Mouse (Mus musculus): ENCODE measurements around the gene Ccdc27. TPM values are rescaled to one million over a fixed set of nuclear protein-coding genes. Genes with fewer than 3 reads are reported as not detected.

Gene Ccdc27
- polyA plus RNA-seq, 1 experiment from 2014 or later = 0.15 TPM

DNA sequence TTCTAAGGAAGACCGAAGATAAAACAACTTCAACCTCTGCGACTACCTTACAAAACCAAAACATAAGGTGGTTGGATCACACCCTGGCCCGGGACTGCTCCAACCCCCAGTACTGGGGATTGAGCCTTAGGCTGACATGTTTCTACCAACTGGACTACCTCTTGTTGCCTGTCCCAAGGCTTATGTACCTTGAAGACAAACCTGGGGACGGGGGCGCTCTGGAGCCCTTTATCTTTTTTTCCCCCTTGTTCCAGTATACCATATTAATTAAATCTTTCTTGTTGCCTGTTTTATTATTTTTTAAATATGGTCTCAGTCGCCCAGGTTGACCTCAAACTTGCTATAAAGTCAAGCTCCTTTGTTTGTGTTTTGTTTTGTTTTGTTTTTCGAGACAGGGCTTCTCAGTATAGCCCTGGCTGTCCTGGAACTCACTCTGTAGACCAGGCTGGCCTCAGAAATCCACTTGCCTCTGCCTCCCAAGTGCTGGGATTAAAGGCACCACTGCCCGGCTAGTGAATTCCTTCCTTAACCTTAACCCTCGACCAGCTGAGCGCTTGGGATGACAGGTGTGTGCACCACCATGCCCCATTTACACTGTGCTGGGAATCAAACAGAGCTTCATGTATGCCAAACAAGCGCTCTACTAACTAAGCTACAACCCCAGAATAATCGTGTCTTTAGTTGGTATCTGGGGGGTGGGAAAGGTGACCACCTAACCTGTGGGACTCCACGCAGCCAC is 31.4 kb downstream of the Ccdc27 start:
- Histone ChIP-seq H3K4me2 (replicated peaks) (peak overlapping the region; percentile 97), H3K36me3 (peaks cover 35% of the 10 kb centered on the region), H3K4me1 (peaks cover 26% of the 10 kb centered on the region), H3K27ac (replicated peaks) (no peak overlapping the region; the same call in 1 of the 2 replicates), H3K9ac (peak overlapping the region; percentile 96), H3K4me3 (replicated peaks) (peak overlapping the region; percentile 99), H3K27me3 (no peaks in the 10 kb centered on the region), H3K9me3 (replicated peaks) (no peaks in the 10 kb centered on the region)
- peak; percentile 8 for ATAC-seq (ENCODE audit: insufficient number of reproducible peaks, low FRiP score, low TSS enrichment, low read depth)
- WGBS = 26% methylated on average over 13 of the region's 13 CpGs

DNA sequence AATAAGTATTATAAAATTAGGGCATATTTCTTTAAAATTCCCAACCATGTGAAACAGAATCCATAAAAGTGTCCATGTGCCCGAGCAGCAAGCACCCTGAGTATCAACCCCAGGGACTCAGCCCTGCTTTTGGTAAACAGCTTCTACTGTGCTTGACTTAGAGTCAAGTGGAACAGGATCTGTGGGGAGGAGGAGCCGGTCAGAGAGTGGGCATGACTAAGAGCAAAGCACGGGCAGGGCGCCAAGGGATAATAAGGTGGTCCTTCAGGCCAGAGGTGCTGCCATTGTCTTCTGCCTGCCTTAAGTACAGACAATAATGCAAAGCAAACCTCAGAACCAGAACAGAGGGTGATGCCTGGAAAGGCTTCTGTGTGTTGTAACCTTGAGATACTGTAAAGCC is 34.7 kb downstream of the Ccdc27 start:
- H3K9ac ChIP-seq = no peak overlapping the region
- no peak for ATAC-seq (ENCODE audit: insufficient number of reproducible peaks, low FRiP score, low TSS enrichment, low read depth)
- no peaks in the 10 kb centered on the region for H3K9me3 ChIP-seq (replicated peaks)
- no peak overlapping the region for H3K4me3 ChIP-seq (replicated peaks)
- 74% methylated on average over 4 of the region's 4 CpGs for WGBS
- no peaks in the 10 kb centered on the region for H3K27me3 ChIP-seq
- peaks cover 11% of the 10 kb centered on the region for H3K4me1 ChIP-seq
- H3K4me2 ChIP-seq (replicated peaks) = no peak overlapping the region
- no peak overlapping the region for H3K27ac ChIP-seq (replicated peaks)
- H3K36me3 ChIP-seq = peaks cover 44% of the 10 kb centered on the region

DNA sequence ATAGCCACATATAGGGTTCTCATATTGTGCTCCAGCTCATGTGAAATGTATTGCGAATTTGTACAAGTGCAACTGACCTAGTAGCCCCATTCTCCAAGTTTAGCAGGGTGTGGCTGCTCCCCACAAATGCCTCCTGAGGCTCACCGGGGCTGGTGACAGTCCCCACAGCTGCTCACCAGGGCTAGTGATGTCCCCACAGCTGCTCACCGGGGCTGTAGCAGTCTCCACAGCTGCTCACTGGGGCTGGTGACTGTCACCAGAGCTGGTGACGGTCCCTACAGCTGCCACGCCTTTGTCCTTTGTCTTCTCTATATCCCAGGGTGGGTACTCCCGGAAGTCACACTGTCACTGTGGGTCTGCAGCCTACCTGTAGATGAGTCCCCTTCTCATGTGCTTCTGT is 36.2 kb downstream of the Ccdc27 start:
- Histone ChIP-seq H3K4me3 (replicated peaks) (no peak overlapping the region), H3K4me2 (replicated peaks) (no peak overlapping the region), H3K27ac (replicated peaks) (no peak overlapping the region), H3K27me3 (no peaks in the 10 kb centered on the region), H3K4me1 (peaks cover 5% of the 10 kb centered on the region; the same call in 1 of the 2 replicates), H3K9me3 (replicated peaks) (no peaks in the 10 kb centered on the region), H3K9ac (no peak overlapping the region), H3K36me3 (peaks cover 54% of the 10 kb centered on the region)
- ATAC-seq (ENCODE audit: insufficient number of reproducible peaks, low FRiP score, low TSS enrichment, low read depth) = no peak
- WGBS = 85% methylated on average over 6 of the region's 6 CpGs

DNA sequence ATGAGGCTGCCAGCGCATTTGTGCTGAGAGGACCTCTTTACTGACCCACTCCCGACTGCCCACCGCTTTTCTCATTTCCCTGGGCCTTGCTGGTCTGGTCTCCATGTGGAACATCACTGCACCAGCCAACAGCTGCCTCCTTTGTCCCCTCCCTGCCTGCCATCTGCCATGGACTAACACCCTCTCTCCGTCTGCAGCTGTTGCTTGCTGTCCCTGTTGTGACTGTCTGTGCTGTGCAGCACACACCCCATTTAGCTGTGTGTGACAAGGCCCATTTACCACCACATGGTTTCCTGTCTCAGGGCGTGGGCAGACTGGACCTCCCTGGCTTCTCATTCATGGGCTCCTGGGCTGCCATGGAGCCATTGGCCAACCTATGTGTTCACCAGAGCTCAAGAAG is 37.0 kb downstream of the Ccdc27 start:
- 86% methylated on average over 5 of the region's 5 CpGs for WGBS
- Histone ChIP-seq H3K4me2 (replicated peaks) (no peak overlapping the region), H3K9ac (no peak overlapping the region), H3K27ac (replicated peaks) (no peak overlapping the region), H3K27me3 (no peaks in the 10 kb centered on the region), H3K4me3 (replicated peaks) (no peak overlapping the region), H3K36me3 (peaks cover 54% of the 10 kb centered on the region), H3K4me1 (no peaks in the 10 kb centered on the region), H3K9me3 (replicated peaks) (no peaks in the 10 kb centered on the region)
- peak; percentile 56; the same call in 1 of the 2 replicates for ATAC-seq (ENCODE audit: insufficient number of reproducible peaks, low FRiP score, low TSS enrichment, low read depth)

DNA sequence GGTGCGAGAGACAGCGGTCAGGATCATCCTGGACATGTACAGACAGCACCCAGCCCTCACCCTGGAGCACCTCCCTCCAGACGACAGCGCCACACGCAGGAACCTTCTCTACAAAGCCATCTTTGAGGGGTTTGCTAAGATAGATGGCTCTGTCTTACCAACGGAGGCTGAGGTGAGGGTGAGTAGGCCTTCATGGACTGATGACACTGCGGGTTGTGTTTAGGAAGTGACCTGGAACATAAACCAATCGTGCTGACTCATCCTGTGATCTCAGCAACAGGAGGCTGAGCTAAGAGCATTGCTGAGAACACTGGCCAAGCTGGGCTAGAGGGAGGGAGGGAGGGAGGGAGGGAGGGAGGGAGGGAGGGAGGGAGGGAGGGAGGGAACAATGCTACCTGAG is 49.0 kb downstream of the Ccdc27 start:
- Histone ChIP-seq H3K4me2 (replicated peaks) (no peak overlapping the region), H3K27me3 (no peaks in the 10 kb centered on the region), H3K4me1 (no peaks in the 10 kb centered on the region), H3K27ac (replicated peaks) (no peak overlapping the region), H3K9me3 (replicated peaks) (no peaks in the 10 kb centered on the region), H3K9ac (no peak overlapping the region), H3K4me3 (replicated peaks) (no peak overlapping the region), H3K36me3 (peaks cover 89% of the 10 kb centered on the region)
- 83% methylated on average over 8 of the region's 8 CpGs for WGBS
- ATAC-seq (ENCODE audit: insufficient number of reproducible peaks, low FRiP score, low TSS enrichment, low read depth) = no peak

DNA sequence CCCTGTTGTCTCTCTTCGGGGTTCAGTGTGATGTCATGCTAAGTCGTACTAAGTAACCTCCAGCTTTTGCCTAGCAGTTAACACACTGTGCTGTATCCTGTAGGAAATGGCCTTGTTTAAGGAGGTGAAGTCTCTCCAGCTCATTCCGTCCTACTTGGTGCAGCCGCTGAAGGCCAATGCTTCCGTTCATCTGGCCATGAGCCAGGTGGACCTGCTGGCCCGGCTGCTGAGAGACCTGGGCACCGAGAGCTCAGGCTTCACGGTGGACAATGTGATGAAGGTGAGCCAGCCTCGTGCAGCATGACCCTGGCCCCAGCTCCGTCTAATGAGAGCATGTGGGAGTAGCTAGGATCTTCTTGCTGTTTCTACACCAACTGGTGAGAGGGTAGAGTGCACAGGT is 49.8 kb downstream of the Ccdc27 start:
- no peak overlapping the region for H3K9ac ChIP-seq
- H3K27ac ChIP-seq (replicated peaks) = no peak overlapping the region
- WGBS = 90% methylated on average over 10 of the region's 10 CpGs
- no peaks in the 10 kb centered on the region for H3K9me3 ChIP-seq (replicated peaks)
- peaks cover 90% of the 10 kb centered on the region for H3K36me3 ChIP-seq
- H3K27me3 ChIP-seq = no peaks in the 10 kb centered on the region
- H3K4me2 ChIP-seq (replicated peaks) = no peak overlapping the region
- H3K4me1 ChIP-seq = no peaks in the 10 kb centered on the region
- H3K4me3 ChIP-seq (replicated peaks) = no peak overlapping the region
- ATAC-seq (ENCODE audit: insufficient number of reproducible peaks, low FRiP score, low TSS enrichment, low read depth) = no peak

DNA sequence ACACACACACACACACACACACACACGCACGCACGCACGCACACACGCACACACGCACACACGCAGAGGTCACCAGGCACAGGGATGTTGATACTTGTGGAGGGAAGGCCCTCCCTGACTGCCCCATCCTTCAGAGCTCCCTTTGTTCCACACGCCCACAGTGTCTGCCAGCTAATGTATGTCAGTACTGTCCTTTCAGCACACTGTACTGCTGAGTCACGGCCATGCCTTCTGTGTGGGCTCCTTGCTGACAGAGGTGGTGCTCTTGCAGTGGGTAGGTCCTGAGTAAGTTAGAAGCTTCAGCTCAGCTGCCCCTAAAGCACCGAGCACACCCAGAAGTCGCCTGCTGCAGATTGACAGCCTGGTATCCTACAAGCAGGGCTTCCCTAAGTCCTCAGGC is 62.0 kb downstream of the Ccdc27 start:
- Histone ChIP-seq H3K4me1 (peaks cover 18% of the 10 kb centered on the region), H3K27me3 (no peaks in the 10 kb centered on the region), H3K9me3 (replicated peaks) (no peaks in the 10 kb centered on the region), H3K36me3 (peaks cover 67% of the 10 kb centered on the region), H3K9ac (no peak overlapping the region), H3K4me3 (replicated peaks) (no peak overlapping the region), H3K27ac (replicated peaks) (no peak overlapping the region), H3K4me2 (replicated peaks) (no peak overlapping the region)
- no peak for ATAC-seq (ENCODE audit: insufficient number of reproducible peaks, low FRiP score, low TSS enrichment, low read depth)
- WGBS = 93% methylated on average over 11 of the region's 11 CpGs

DNA sequence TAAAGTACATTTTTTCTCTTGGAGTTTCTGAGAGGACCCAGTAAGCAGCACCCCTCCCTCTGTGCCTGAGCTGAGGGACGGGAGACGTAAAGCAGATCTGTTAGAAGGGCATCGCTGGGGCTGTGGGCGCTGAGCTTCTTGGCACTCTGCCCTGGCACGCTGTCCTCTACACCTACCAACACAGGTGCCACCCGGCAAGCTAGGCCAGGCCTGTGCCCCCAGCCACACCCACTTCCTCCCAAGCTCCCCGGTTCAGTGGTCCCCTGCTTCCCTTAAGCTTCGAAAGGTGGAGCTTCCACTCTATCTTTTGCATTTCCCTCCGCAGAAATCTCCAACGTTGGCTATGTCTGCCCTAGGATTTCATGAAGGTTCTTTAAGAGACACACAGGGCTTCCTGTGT is 63.2 kb downstream of the Ccdc27 start:
- ATAC-seq (ENCODE audit: insufficient number of reproducible peaks, low FRiP score, low TSS enrichment, low read depth) = no peak
- no peak overlapping the region for H3K9ac ChIP-seq
- no peak overlapping the region for H3K4me3 ChIP-seq (replicated peaks)
- peaks cover 55% of the 10 kb centered on the region for H3K36me3 ChIP-seq
- no peak overlapping the region for H3K4me2 ChIP-seq (replicated peaks)
- H3K4me1 ChIP-seq = peaks cover 18% of the 10 kb centered on the region
- H3K27me3 ChIP-seq = no peaks in the 10 kb centered on the region
- H3K9me3 ChIP-seq (replicated peaks) = no peaks in the 10 kb centered on the region
- no peak overlapping the region for H3K27ac ChIP-seq (replicated peaks)
- WGBS = 91% methylated on average over 10 of the region's 10 CpGs

Other genes starting within 250 kb of the Ccdc27 start
- gene A430005L14Rik, start 85.4 kb downstream of the Ccdc27 start, polyA plus RNA-seq (2015; fragmentation: Nextera tagmentation; extraction: Ambion mirVana) = 74.7 and 79.0 TPM in 2 replicates
- gene Dffb, start 67.6 kb downstream of the Ccdc27 start, polyA plus RNA-seq (2015; fragmentation: Nextera tagmentation; extraction: Ambion mirVana) = 12.7 and 15.0 TPM in 2 replicates
- gene Cep104, start 67.5 kb downstream of the Ccdc27 start, polyA plus RNA-seq (2015; fragmentation: Nextera tagmentation; extraction: Ambion mirVana) = 14.9 and 16.1 TPM in 2 replicates
- gene Lrrc47, start 30.9 kb downstream of the Ccdc27 start, polyA plus RNA-seq (2015; fragmentation: Nextera tagmentation; extraction: Ambion mirVana) = 21.3 and 23.1 TPM in 2 replicates
- gene Smim1, start 16.4 kb downstream of the Ccdc27 start, polyA plus RNA-seq (2015; fragmentation: Nextera tagmentation; extraction: Ambion mirVana) = 28.4 TPM in 2 replicates
- gene Trp73, start 97.5 kb upstream of the Ccdc27 start, polyA plus RNA-seq (2015; fragmentation: Nextera tagmentation; extraction: Ambion mirVana) = 9.3 and 9.8 TPM in 2 replicates
- 44.1 and 44.6 TPM in 2 replicates for gene Wrap73, start 99.7 kb upstream of the Ccdc27 start, polyA plus RNA-seq (2015; fragmentation: Nextera tagmentation; extraction: Ambion mirVana)
- gene Tprgl, start 118.0 kb upstream of the Ccdc27 start, polyA plus RNA-seq (2015; fragmentation: Nextera tagmentation; extraction: Ambion mirVana) = 154 and 159 TPM in 2 replicates
- 146 and 154 TPM in 2 replicates for gene Megf6, start 128.1 kb upstream of the Ccdc27 start, polyA plus RNA-seq (2015; fragmentation: Nextera tagmentation; extraction: Ambion mirVana)